ENCODE assay signal across 8 mouse cellular contexts in the genomic region with DNA sequence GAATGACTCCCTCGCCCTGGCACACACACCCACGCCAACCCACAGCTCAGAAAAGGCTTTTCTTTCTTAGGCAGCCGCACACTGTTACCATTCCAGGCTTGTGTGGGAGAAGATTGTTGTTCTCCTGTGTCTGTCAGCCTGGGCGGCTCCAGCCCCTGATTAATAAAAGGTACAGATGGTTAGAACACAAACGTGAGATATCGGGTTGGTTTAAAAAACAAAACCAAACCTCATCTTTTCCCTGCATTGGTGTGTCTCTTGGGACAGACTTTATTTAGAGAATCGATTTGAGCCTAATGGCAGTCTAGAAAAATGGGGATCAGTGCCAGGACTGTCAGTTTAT. TPM values are rescaled to one million over a fixed set of nuclear protein-coding genes. Genes with fewer than 3 reads are reported as not detected.
DNase-seq lines count a peak whose midpoint lies in the region; ATAC-seq and TF ChIP-seq lines count a peak whose summit lies in the region.

No protein-coding gene starts in this region.

- peak overlapping the region; percentile 86 for H3K9ac ChIP-seq in ES-E14 (ENCODE audit: insufficient read depth, low read depth, low read length, poor library complexity, severe bottlenecking)
- peak overlapping the region; percentile 83 for H3K9ac ChIP-seq in embryonic facial prominence, embryonic 14.5 days (ENCODE audit: low read depth, low read length)
- peak overlapping the region; percentile 85 for H3K9ac ChIP-seq in hindbrain, embryonic 14.5 days
- H3K9ac ChIP-seq in stomach, postnatal 0 days (ENCODE audit: low read length): peak overlapping the region; percentile 61; the same call in 1 of the 2 replicates

- no peaks in the 10 kb centered on the region for H3K27me3 ChIP-seq in embryonic facial prominence, embryonic 14.5 days (replicated peaks; ENCODE audit: control insufficient read depth, insufficient read depth, low read length)
- no peaks in the 10 kb centered on the region for H3K27me3 ChIP-seq in hindbrain, embryonic 14.5 days (ENCODE audit: control insufficient read depth, insufficient read depth, low read length)
- H3K27me3 ChIP-seq in midbrain, embryonic 10.5 days (ENCODE audit: low read depth, poor library complexity, severe bottlenecking): no peaks in the 10 kb centered on the region
- no peaks in the 10 kb centered on the region for H3K27me3 ChIP-seq in stomach, postnatal 0 days (ENCODE audit: control insufficient read depth, insufficient read depth, low read length)

- H3K4me2 ChIP-seq in embryonic facial prominence, embryonic 14.5 days (ENCODE audit: low read depth, low read length): peak overlapping the region; percentile 87
- H3K4me2 ChIP-seq in hindbrain, embryonic 14.5 days (replicated peaks): peak overlapping the region; percentile 94
- H3K4me2 ChIP-seq in stomach, postnatal 0 days (replicated peaks; ENCODE audit: low read depth): peak overlapping the region; percentile 84

- in situ Hi-C loops in ES-E14 (cut with MboI; ENCODE audit: low sequenced_read_pairs in 2 of 2, unreplicated experiment in 2 of 2): no loop called here

- peak overlapping the region; percentile 84 to 94 for H3K4me3 ChIP-seq in ES-E14 (ENCODE audit: insufficient read depth in 1 of 2, low read depth in 1 of 2, low read length in 2 of 2, poor library complexity in 1 of 2, severe bottlenecking in 1 of 2)
- H3K4me3 ChIP-seq in embryonic facial prominence, embryonic 14.5 days (ENCODE audit: low read depth, low read length): peak overlapping the region; percentile 86
- peak overlapping the region; percentile 96 for H3K4me3 ChIP-seq in hindbrain, embryonic 14.5 days (replicated peaks; ENCODE audit: low read length)
- peak overlapping the region; percentile 97 for H3K4me3 ChIP-seq in midbrain, embryonic 10.5 days
- H3K4me3 ChIP-seq in stomach, postnatal 0 days (ENCODE audit: low read depth, low read length): peak overlapping the region; percentile 82

- 5% methylated on average over 7 of the region's 7 CpGs for WGBS in embryonic facial prominence, embryonic 14.5 days
- WGBS in hindbrain, embryonic 14.5 days: 2% methylated on average over 7 of the region's 7 CpGs
- 15% methylated on average over 7 of the region's 7 CpGs for WGBS in midbrain, embryonic 10.5 days
- WGBS in stomach, postnatal 0 days: 2% methylated on average over 7 of the region's 7 CpGs

- peaks cover 0 to 7% of the 10 kb centered on the region in 2 experiments; a peak in 2 of 4 replicates for H3K4me1 ChIP-seq in ES-E14 (ENCODE audit: control insufficient read depth in 2 of 2, insufficient read depth in 2 of 2, low read length in 2 of 2, poor library complexity in 1 of 2)
- 0 out of 2 replicates have a peak, but pooled peaks cover 3% of the 10 kb centered on the region for H3K4me1 ChIP-seq in embryonic facial prominence, embryonic 14.5 days (ENCODE audit: control insufficient read depth, insufficient read depth, low read length)
- H3K4me1 ChIP-seq in hindbrain, embryonic 14.5 days (replicated peaks; ENCODE audit: control insufficient read depth, insufficient read depth, low read length): peaks cover 19% of the 10 kb centered on the region
- H3K4me1 ChIP-seq in midbrain, embryonic 10.5 days: peaks cover 31% of the 10 kb centered on the region
- H3K4me1 ChIP-seq in stomach, postnatal 0 days (replicated peaks; ENCODE audit: control insufficient read depth, insufficient read depth): no peaks in the 10 kb centered on the region

- no peaks in the 10 kb centered on the region for H3K36me3 ChIP-seq in ES-E14 (ENCODE audit: control insufficient read depth, insufficient read depth, low read length, poor library complexity, severe bottlenecking)
- H3K36me3 ChIP-seq in embryonic facial prominence, embryonic 14.5 days (ENCODE audit: control insufficient read depth, insufficient read depth, low read length): no peaks in the 10 kb centered on the region
- no peaks in the 10 kb centered on the region for H3K36me3 ChIP-seq in hindbrain, embryonic 14.5 days (replicated peaks; ENCODE audit: control insufficient read depth, insufficient read depth)
- H3K36me3 ChIP-seq in midbrain, embryonic 10.5 days: no peaks in the 10 kb centered on the region
- no peaks in the 10 kb centered on the region for H3K36me3 ChIP-seq in stomach, postnatal 0 days (ENCODE audit: control insufficient read depth, insufficient read depth, low read length)

- peak overlapping the region; percentile 24; the same call in 1 of the 2 replicates for H3K27ac ChIP-seq in ES-E14 (ENCODE audit: insufficient read depth, low read depth, low read length, poor library complexity, severe bottlenecking)
- H3K27ac ChIP-seq in embryonic facial prominence, embryonic 14.5 days (replicated peaks; ENCODE audit: low read depth, low read length): peak overlapping the region; percentile 88; the same call in 1 of the 2 replicates
- peak overlapping the region; percentile 94 for H3K27ac ChIP-seq in hindbrain, embryonic 14.5 days
- H3K27ac ChIP-seq in midbrain, embryonic 10.5 days (replicated peaks): peak overlapping the region; percentile 94
- no peak overlapping the region for H3K27ac ChIP-seq in stomach, postnatal 0 days (replicated peaks)

- TF ChIP-seq CTCF in stomach, postnatal 0 days (IDR thresholded peaks at IDR 0.05; ENCODE audit: low read depth): no peak

- DNase-seq in 3T3-L1 (ENCODE audit: low read depth, low spot score) (peak; percentile 27), ES-E14 (ENCODE audit: low read depth, low spot score) (no peak)
- DNase-seq in embryonic facial prominence, embryonic 14.5 days (ENCODE audit: low spot score): no peak
- peak; percentile 54 for DNase-seq in hindbrain, embryonic 14.5 days (ENCODE audit: low spot score)
- peak; percentile 56 to 74 for DNase-seq in left cerebral cortex, adult 9 months (ENCODE audit: low spot score in 2 of 2)
- peak; percentile 24 for DNase-seq in midbrain, embryonic 10.5 days (ENCODE audit: low spot score)
- peak; percentile 15 for DNase-seq in stomach, postnatal 0 days (ENCODE audit: low spot score)
- no peak for DNase-seq in adrenal gland, postnatal 4 days (ENCODE audit: low spot score in 2 of 2)

- ATAC-seq in embryonic facial prominence, embryonic 14.5 days (ENCODE audit: low read depth): no peak
- no peak for ATAC-seq in hindbrain, embryonic 14.5 days (ENCODE audit: low FRiP score)
- ATAC-seq in stomach, postnatal 0 days (ENCODE audit: low FRiP score, low TSS enrichment): no peak

- H3K9me3 ChIP-seq in ES-E14 (ENCODE audit: control insufficient read depth, insufficient read depth, low read depth, low read length): no peaks in the 10 kb centered on the region
- H3K9me3 ChIP-seq in embryonic facial prominence, embryonic 14.5 days (ENCODE audit: control insufficient read depth, low read length): 0 out of 2 replicates have a peak, but pooled peaks cover 2% of the 10 kb centered on the region
- H3K9me3 ChIP-seq in hindbrain, embryonic 14.5 days (ENCODE audit: control insufficient read depth, low read length): peaks cover 2% of the 10 kb centered on the region
- H3K9me3 ChIP-seq in midbrain, embryonic 10.5 days (replicated peaks): peaks cover 5% of the 10 kb centered on the region; the same call in 1 of the 2 replicates
- H3K9me3 ChIP-seq in stomach, postnatal 0 days (ENCODE audit: control insufficient read depth, low read length): no peaks in the 10 kb centered on the region

- no peak for TF ChIP-seq EP300 in stomach, postnatal 0 days (optimal IDR thresholded peaks at IDR 0.05)

TF ChIP-seq in ES-E14, 5 proteins besides CTCF, POLR2A, EP300 and RAD21:
- TF ChIP-seq HCFC1 (IDR thresholded peaks at IDR 0.05; ENCODE audit: borderline replicate concordance, insufficient read depth, low read length) (no peak), CHD2 (IDR thresholded peaks at IDR 0.05; ENCODE audit: low read depth, low read length) (no peak), ZC3H11A (IDR thresholded peaks at IDR 0.05; ENCODE audit: borderline replicate concordance, low read depth, low read length) (no peak), MAFK (IDR thresholded peaks at IDR 0.05; ENCODE audit: insufficient read depth, low read depth, low read length) (no peak), ZNF384 (IDR thresholded peaks at IDR 0.05; ENCODE audit: low read depth, low read length) (no peak)

RNA-seq across cellular contexts. Expression of gene Ankrd28, which starts 0.9 kb away (rescaled TPM):
- total RNA-seq in ES-E14 (2012; rRNA removed): 26.6 and 36.0 TPM in 2 replicates
- 11.9 and 13.2 TPM in 2 replicates for polyA plus RNA-seq in embryonic facial prominence, embryonic 14.5 days (2014; fragmentation: Nextera tagmentation; extraction: Ambion mirVana)
- 14.7 and 15.3 TPM in 2 replicates for polyA plus RNA-seq in hindbrain, embryonic 14.5 days (2014; fragmentation: Nextera tagmentation; extraction: Ambion mirVana)
- 8.1 and 8.4 TPM in 2 replicates for polyA plus RNA-seq in midbrain, embryonic 10.5 days (2016; fragmentation: Nextera tagmentation; extraction: Ambion mirVana)
- 3.6 and 4.0 TPM in 2 replicates for polyA plus RNA-seq in stomach, postnatal 0 days (2015; fragmentation: Nextera tagmentation; extraction: Ambion mirVana)
- 10 to 100 TPM; 38.1 to 47.9 TPM for total RNA-seq in adrenal gland, postnatal 4 days (2021)

Comparison
In these comparisons a context has a peak if more than half of its experiments do, and no peak if none do; other contexts are left out.
1. DNase-seq: peak in 3T3-L1 (single experiment), hindbrain, embryonic 14.5 days (single experiment), left cerebral cortex, adult 9 months (2 of 2), midbrain, embryonic 10.5 days (single experiment) and stomach, postnatal 0 days (single experiment); none in ES-E14 (single experiment), embryonic facial prominence, embryonic 14.5 days (single experiment) and adrenal gland, postnatal 4 days (0 of 2).
2. Peak in every context shown above with its lines, with median percentiles within 50 percentile points of each other: H3K4me3 ChIP-seq, H3K9ac ChIP-seq and H3K4me2 ChIP-seq.